Mouse (Mus musculus) intestine, embryonic 15.5 days (tissue): ENCODE measurements around the gene Keg1. TPM values are rescaled to one million over a fixed set of nuclear protein-coding genes. Genes with fewer than 3 reads are reported as not detected.

ENCODE experiments used
- polyA plus RNA-seq: library from polyadenylated mRNA; unstranded; fragments of >200 nt; fragmentation: Nextera tagmentation; extraction: Ambion mirVana; gene quantifications from 2 replicates; pipeline ENCODE4 v1.2.1, GENCODE M21; 2015

Gene Keg1
- polyA plus RNA-seq, 1 experiment from 2014 or later, result 3.5 TPM

Other genes starting within 250 kb of the Keg1 start
- 0.88 and 0.98 TPM in 2 replicates for gene Mpeg1, start 235.0 kb upstream of the Keg1 start, polyA plus RNA-seq
- gene Dtx4, start 194.3 kb upstream of the Keg1 start, polyA plus RNA-seq, result 15.0 and 15.5 TPM in 2 replicates
- 18.4 and 20.0 TPM in 2 replicates for gene Fam111a, start 150.0 kb upstream of the Keg1 start, polyA plus RNA-seq
- gene Gm4952, start 95.8 kb upstream of the Keg1 start, polyA plus RNA-seq, result 0.06 and 0.24 TPM in 2 replicates
- 0.16 and 0.32 TPM in 2 replicates for gene Glyat, start 62.5 kb upstream of the Keg1 start, polyA plus RNA-seq
- gene Olfr1442, start 25.3 kb upstream of the Keg1 start, polyA plus RNA-seq, result not detected in 2 replicates
- gene Olfr1443, start 17.7 kb upstream of the Keg1 start, polyA plus RNA-seq, result not detected in 2 replicates
- gene Cntf, start 69.8 kb downstream of the Keg1 start, polyA plus RNA-seq, result 0.82 and 1.4 TPM in 2 replicates
- 14.0 and 15.4 TPM in 2 replicates for gene Zfp91, start 100.3 kb downstream of the Keg1 start, polyA plus RNA-seq
- 2.3 and 3.0 TPM in 2 replicates for gene Lpxn, start 100.4 kb downstream of the Keg1 start, polyA plus RNA-seq
- not detected in 2 replicates for gene Gm5244, start 150.9 kb downstream of the Keg1 start, polyA plus RNA-seq
- not detected in 2 replicates for gene Olfr1444, start 161.5 kb downstream of the Keg1 start, polyA plus RNA-seq
- not detected in 2 replicates for gene Olfr1445, start 188.1 kb downstream of the Keg1 start, polyA plus RNA-seq
- gene Olfr1446, start 197.7 kb downstream of the Keg1 start, polyA plus RNA-seq, result not detected in 2 replicates
- gene Olfr1447, start 208.0 kb downstream of the Keg1 start, polyA plus RNA-seq, result not detected in 2 replicates
- gene Olfr1448, start 228.6 kb downstream of the Keg1 start, polyA plus RNA-seq, result not detected in 2 replicates
- gene Olfr1449, start 235.1 kb downstream of the Keg1 start, polyA plus RNA-seq, result not detected in 2 replicates